Mouse (Mus musculus) urinary bladder, postnatal 25 days (tissue): ENCODE measurements around the gene Cplx2.

Experiments used
- DNase-seq: peaks from one replicate; pipeline ENCODE4 v3.0.0; 2022; ENCODE audit warnings: low spot score

Cplx2 gene

DNA sequence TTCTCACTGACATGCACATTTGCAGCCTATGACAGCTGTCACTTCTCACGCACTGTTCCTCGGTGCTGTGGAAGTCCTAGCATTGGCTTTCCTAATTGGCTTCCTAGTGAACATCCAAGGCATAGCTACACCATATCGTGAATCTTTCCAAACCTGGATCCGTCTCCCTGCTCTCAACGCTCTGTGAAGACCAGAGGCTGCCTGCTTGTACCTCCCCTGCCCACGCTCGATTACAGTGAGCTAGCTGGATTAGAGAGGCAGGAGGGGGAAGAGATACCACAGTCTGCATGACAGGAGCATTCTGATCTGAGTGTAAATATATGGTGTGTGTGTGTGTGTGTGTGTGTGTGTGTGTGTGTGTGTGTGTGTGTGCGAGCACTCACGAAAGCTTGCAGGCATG is 3.0 kb upstream of the Cplx2 start:
- DNase-seq, result no peak

DNA sequence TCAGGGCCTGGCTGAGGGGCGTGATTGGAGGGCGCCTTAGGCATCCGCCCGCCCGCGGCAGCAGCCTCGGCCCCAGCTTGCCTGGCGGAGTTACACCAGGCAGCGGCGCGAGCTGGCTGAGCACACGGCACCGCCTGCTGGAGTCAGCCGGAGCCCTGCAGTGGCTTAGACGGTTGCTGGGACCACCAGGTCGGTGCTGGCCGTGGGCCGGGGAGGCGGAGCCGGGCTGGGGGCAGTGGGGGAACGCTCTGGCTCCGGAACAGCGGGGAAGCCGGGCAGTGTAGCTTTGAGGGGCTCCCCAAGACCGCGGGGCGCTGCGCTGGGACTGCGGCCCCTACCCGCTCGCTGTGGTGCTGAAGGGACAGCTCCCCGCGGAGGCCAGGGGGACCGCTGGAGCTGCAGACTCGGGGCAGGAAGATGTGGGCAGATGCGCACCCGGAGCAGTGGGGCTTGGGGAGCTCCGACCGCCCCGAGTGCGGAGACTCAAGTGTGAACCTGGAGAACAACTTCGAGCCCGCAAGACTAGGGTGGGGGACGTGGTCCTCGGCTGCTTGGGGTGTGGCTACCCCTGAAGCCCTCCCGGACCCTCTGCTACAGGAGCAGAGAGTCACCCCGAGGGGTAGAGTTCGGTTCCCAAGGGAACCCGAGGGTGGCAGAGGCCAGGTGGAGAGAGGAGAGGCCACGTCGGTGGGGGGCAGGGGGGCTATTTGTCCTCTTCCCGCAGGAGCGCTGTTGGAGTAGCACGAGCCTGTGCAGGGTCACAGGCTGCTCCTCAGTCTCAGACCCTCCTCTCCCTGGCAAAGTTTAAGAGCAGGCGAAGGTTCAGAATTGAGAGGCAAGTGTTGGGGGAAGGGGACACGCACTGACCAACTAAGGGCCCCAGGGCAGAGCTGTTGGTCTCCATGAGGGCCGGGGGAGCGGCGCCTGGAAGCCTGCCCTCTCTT is 510 bp downstream of the Cplx2 start:
- DNase-seq, result peak; percentile 83

DNA sequence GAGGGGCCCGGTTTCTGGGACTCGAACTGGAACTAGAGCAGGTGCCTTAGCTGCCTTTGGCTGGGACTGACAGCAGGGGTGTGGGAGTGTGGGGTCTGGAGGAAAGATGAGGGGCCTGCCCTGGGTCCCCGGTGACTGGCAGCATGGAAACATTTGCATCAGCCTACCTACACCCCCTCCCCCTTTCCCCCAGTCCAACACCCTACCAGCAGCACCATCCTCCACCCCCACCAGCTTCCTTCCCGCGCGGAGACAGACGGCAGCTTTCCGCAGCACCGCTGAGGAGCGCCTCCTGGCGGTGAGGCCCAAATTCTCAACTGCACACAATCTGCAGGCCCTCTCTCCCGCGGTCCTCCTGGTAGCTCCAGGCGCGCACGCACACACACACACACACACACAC is 1.5 kb downstream of the Cplx2 start:
- peak; percentile 32 for DNase-seq

GRCm38 (mm10) chr13:54374106-54374706 is 3.1 kb downstream of the Cplx2 start:
- no peak for DNase-seq

GRCm38 (mm10) chr13:54375497-54376495 is 4.6 kb downstream of the Cplx2 start:
- no peak for DNase-seq

GRCm38 (mm10) chr13:54376736-54377135 is 5.6 kb downstream of the Cplx2 start:
- DNase-seq, result no peak

GRCm38 (mm10) chr13:54378051-54378450 is 6.9 kb downstream of the Cplx2 start:
- no peak for DNase-seq

- no peak for DNase-seq
These were observed 9.3 kb downstream of the Cplx2 start for GRCm38 (mm10) chr13:54380421-54380820.

GRCm38 (mm10) chr13:54381396-54381795 is 10.2 kb downstream of the Cplx2 start:
- DNase-seq, result no peak

GRCm38 (mm10) chr13:54383531-54383930 is 12.4 kb downstream of the Cplx2 start:
- no peak for DNase-seq

DNA sequence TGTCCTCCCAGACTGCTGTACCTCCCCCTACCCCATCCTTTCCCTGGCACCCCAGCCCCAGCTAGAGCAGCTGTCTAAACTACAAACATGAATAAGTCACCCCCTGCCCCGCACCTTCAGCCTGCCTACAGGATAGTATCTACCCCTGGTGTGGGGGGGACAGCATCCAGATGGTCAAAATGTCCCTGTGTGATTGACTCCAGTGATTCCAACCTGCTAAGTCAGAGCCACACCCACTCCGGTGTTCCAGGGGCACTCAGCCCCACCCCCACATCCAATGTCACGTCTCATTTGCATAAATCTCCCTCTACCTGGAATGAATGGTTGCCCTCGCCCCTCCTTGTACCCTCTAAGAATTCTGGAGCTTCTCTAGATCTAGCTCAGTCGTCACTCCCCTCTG is 13.4 kb downstream of the Cplx2 start:
- DNase-seq, result no peak

- no peak for DNase-seq
These were observed 14.2 kb downstream of the Cplx2 start for GRCm38 (mm10) chr13:54385008-54386004.

DNA sequence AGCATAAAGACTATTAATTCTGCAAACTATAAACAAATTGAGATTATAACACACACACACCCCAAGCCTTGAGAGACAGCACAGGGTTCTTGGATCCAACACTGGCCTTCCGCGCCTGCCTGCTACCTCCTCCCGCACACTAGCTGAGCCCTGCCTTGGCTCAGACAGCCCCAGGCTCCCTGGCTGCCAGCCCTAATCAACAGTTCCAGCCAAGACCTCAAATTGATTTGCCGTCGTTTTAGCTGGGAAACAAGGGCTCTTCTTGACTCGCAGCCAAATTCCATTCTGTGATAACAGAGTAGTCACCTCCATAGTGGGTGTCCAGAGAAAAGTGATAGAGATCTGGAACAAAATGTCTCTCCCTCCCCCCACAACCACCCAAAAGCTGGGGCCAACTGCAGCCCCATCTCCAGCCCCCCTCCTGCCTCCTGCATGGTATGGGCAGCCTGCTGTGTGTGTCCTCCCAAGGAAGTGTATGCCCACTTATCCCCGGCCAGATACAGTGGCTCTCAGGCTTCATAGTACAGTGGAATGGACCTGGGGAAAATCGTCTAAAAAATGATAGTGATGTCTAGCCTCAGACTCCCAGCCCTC is 18.9 kb downstream of the Cplx2 start:
- DNase-seq, result no peak

DNA sequence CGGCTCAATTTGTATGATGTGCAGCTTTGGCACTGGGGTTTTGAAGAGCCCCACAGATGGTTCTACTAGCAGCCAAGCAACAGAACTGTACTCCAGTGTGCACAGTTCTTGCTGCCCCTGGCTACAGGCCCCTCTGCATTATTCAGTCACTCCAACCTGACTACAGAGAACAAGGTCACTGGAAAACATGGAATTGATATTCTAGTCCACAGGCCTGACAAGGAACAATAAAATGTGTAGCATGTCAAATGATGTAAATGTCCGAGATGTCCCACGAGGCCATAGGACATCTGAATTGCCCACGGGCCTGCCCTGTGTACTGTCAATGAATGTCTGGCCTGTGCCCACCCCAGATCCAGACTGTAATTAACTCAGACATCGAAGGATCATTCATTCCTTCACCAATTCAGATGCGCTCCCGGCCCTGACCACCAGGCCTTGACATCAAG is 19.4 kb downstream of the Cplx2 start:
- no peak for DNase-seq

DNA sequence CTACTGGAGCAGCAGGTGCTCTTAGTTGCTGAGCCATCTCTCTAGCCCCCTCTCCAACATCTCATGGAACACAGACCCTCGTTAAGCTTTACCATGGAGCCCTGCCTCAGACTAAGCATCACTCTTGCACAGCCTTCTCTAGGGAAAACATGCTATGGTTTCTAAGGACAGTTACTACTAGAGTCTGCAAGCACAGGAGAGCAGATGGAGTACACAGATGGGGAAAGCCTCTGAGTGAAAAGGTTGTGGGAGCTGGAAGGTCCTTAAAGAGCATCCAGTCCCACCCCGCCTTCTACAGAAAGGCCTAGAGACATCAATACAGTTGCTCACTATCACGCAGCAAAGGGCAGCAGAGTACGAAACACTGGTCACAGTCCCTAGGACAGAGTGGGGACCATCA is 20.2 kb downstream of the Cplx2 start:
- DNase-seq, result no peak

DNA sequence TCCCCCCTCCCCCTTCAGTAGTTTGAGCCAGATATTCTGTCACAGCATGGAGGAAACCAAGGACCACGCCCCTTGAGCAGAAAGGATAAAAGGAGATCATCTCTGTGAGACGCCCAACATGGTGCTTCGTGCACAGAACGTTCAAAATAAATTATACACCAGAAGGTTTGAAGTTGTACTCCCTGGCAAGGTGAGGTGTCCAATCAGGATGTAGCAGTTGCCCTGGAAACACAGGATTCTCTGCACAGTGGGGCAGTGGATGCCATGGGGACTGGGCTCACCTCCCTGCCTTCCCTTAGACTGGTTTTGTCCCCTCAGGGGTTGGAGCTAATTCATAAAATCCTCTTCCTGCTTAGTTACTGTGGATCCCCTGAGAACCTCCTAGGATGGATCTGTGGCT is 25.9 kb downstream of the Cplx2 start:
- no peak for DNase-seq

DNA sequence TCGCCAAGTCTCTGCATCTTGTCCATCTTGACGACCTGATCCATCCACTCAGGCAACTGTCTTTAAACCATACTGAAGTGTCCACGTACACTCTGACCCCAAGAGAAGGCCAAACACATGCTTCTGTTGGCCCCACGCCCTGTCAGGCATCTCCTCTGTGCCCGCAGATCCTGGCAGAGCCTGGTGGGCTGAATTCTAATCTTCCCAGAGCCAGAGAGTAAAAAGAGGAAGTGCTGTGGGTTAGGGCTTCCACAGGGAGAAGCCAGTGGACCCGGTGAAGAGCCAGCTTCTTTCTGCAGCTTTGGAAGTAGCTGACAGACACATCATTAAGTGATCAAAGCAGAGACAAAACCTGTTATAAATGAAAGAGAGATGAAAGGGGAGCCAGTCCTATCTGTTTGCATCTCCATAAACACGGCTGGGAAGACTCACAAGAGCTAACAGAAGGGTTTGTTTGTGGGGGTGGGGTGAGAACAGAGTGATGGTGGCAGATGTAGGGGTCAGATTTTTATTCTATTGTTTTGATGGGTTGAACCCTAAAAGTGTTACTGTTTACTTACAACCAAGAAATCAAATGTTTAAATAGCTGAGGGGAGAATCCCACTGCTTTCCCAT is 29.5 kb downstream of the Cplx2 start:
- no peak for DNase-seq

GRCm38 (mm10) chr13:54401180-54401569 is 30.0 kb downstream of the Cplx2 start:
- no peak for DNase-seq

GRCm38 (mm10) chr13:54402346-54402745 is 31.2 kb downstream of the Cplx2 start:
- DNase-seq, result no peak
